Mouse (Mus musculus) thymus, adult 2 months (tissue): ENCODE measurements around the gene Asna1. TPM values are rescaled to one million over a fixed set of nuclear protein-coding genes. Genes with fewer than 3 reads are reported as not detected.

Source experiments
- DNase-seq: peaks from one replicate; pipeline ENCODE4 v3.0.0; 2021
- H3K27ac ChIP-seq: fragments of 200-500 bp; 2 replicates; pipeline ENCODE4 v1.5.1; 2012; ENCODE audit warnings: low read length, control low read depth; ENCODE audit not compliant: control insufficient read depth, insufficient read depth
- H3K27me3 ChIP-seq: fragments of 200-500 bp; 2 replicates; pipeline ENCODE4 v1.6.1; 2012; ENCODE audit warnings: mild to moderate bottlenecking, low read length, moderate library complexity, mixed read lengths; ENCODE audit not compliant: control insufficient read depth, insufficient read depth
- H3K36me3 ChIP-seq: fragments of 200-500 bp; 2 replicates; pipeline ENCODE4 v1.6.1; 2012; ENCODE audit warnings: mild to moderate bottlenecking, low read length, moderate library complexity; ENCODE audit not compliant: control insufficient read depth, insufficient read depth
- H3K4me1 ChIP-seq: fragments of 200-500 bp; replicated peaks from 2 replicates; pipeline ENCODE4 v1.6.1; 2012; ENCODE audit warnings: low read length; ENCODE audit not compliant: control insufficient read depth, insufficient read depth
- H3K4me3 ChIP-seq: fragments of 200-500 bp; 2 replicates; pipeline ENCODE4 v1.5.1; 2012; ENCODE audit warnings: mild to moderate bottlenecking, low read length, control low read depth, moderate library complexity; ENCODE audit not compliant: control insufficient read depth, insufficient read depth
- CTCF ChIP-seq: fragments of 200-500 bp; IDR thresholded peaks from 2 replicates; pipeline ENCODE4 v1.5.1; 2012; ENCODE audit warnings: mild to moderate bottlenecking, control low read depth, low read length, moderate library complexity, borderline replicate concordance; ENCODE audit not compliant: control insufficient read depth, poor library complexity, insufficient read depth; ENCODE audit errors: extremely low read depth
- POLR2A ChIP-seq: fragments of 200-500 bp; IDR thresholded peaks from 2 replicates; pipeline ENCODE4 v1.6.1; 2012; ENCODE audit warnings: mild to moderate bottlenecking, low read length, control low read depth, moderate library complexity; ENCODE audit not compliant: control insufficient read depth, poor library complexity, insufficient read depth; ENCODE audit errors: extremely low read depth
- WGBS: fragments of 180-500 bp; shearing (Covaris S2); methylation state at CpG from one replicate; pipeline ENCODE4 v1.1.7; 2018; 5-methylcytosine and 5-hydroxymethylcytosine counted together
- polyA plus RNA-seq: library from polyadenylated mRNA; depleted of rRNA; stranded (reverse); fragments of >200 nt; gene quantifications from 2 replicates; pipeline ENCODE4 v1.2.3, GENCODE M21; 2012

Asna1 gene
- polyA plus RNA-seq, 1 experiment: 152 TPM

GRCm38 (mm10) chr8:84987388-84987787 lies 37.7 kb downstream of the Asna1 start:
- H3K27me3 ChIP-seq: no peaks in the 10 kb centered on the region
- no peak for DNase-seq
- no peaks in the 10 kb centered on the region for H3K36me3 ChIP-seq
- peaks cover 31% of the 10 kb centered on the region for H3K4me1 ChIP-seq
- H3K4me3 ChIP-seq: no peak overlapping the region
- no peak for TF ChIP-seq POLR2A
- TF ChIP-seq CTCF: no peak
- no peak overlapping the region for H3K27ac ChIP-seq
- 94% methylated on average over 5 of the region's 5 CpGs for WGBS

- DNase-seq: no peak
- TF ChIP-seq POLR2A (no peak), CTCF (no peak)
- no peaks in the 10 kb centered on the region for H3K36me3 ChIP-seq
- 48% methylated on average over 8 of the region's 8 CpGs for WGBS
- H3K4me3 ChIP-seq: peak overlapping the region; percentile 58
- no peaks in the 10 kb centered on the region for H3K27me3 ChIP-seq
- H3K27ac ChIP-seq: peak overlapping the region; percentile 33
- H3K4me1 ChIP-seq: peaks cover 39% of the 10 kb centered on the region
Measured at GRCm38 (mm10) chr8:84986379-84986945, 38.6 kb downstream of the Asna1 start.

- H3K4me3 ChIP-seq: peak overlapping the region; percentile 58
- TF ChIP-seq CTCF: no peak
- no peak; the same call in 1 of the 2 replicates for TF ChIP-seq POLR2A
- H3K36me3 ChIP-seq: no peaks in the 10 kb centered on the region
- H3K4me1 ChIP-seq: peaks cover 39% of the 10 kb centered on the region
- peak; percentile 90 for DNase-seq
- H3K27ac ChIP-seq: peak overlapping the region; percentile 33
- WGBS: under 1% methylated on average over 53 of the region's 53 CpGs
- H3K27me3 ChIP-seq: no peaks in the 10 kb centered on the region
Measured at GRCm38 (mm10) chr8:84985684-84986378, 39.2 kb downstream of the Asna1 start.

- H3K36me3 ChIP-seq: no peaks in the 10 kb centered on the region
- TF ChIP-seq CTCF: no peak
- TF ChIP-seq POLR2A: no peak
- no peaks in the 10 kb centered on the region for H3K27me3 ChIP-seq
- H3K27ac ChIP-seq: peak overlapping the region; percentile 22; the same call in 1 of the 2 replicates
- H3K4me3 ChIP-seq: peak overlapping the region; percentile 58
- no peak for DNase-seq
- WGBS: 5% methylated on average over 23 of the region's 23 CpGs
- H3K4me1 ChIP-seq: peaks cover 40% of the 10 kb centered on the region
Measured at GRCm38 (mm10) chr8:84985049-84985683, 39.9 kb downstream of the Asna1 start.

- WGBS: 62% methylated on average over 16 of the region's 16 CpGs
- TF ChIP-seq POLR2A (no peak), CTCF (no peak)
- Histone ChIP-seq H3K27me3 (no peaks in the 10 kb centered on the region), H3K27ac (peak overlapping the region; percentile 22; the same call in 1 of the 2 replicates), H3K4me1 (peaks cover 46% of the 10 kb centered on the region), H3K36me3 (no peaks in the 10 kb centered on the region), H3K4me3 (no peak overlapping the region)
- DNase-seq: peak; percentile 28
Measured at GRCm38 (mm10) chr8:84984294-84985048, 40.6 kb downstream of the Asna1 start.

- DNase-seq: no peak
- Histone ChIP-seq H3K4me3 (no peak overlapping the region), H3K27ac (0 out of 2 replicates have a peak overlapping the region, but pooled peaks have one; percentile 22), H3K36me3 (no peaks in the 10 kb centered on the region), H3K4me1 (peaks cover 50% of the 10 kb centered on the region), H3K27me3 (no peaks in the 10 kb centered on the region)
- no peak for TF ChIP-seq POLR2A
- no peak for TF ChIP-seq CTCF
- 19% methylated on average over 3 of the region's 3 CpGs for WGBS
Measured at GRCm38 (mm10) chr8:84982499-84983011, 42.5 kb downstream of the Asna1 start.
